Mouse (Mus musculus) liver, postnatal 0 days (tissue): ENCODE results near the gene Rbfox1.

Source experiments
- CTCF ChIP-seq: sonication (generic); IDR thresholded peaks from 2 replicates; pipeline ENCODE4 v1.5.1; 2016; ENCODE audit warnings: antibody characterized with exemption, low read depth
- EP300 ChIP-seq: IDR thresholded peaks from 2 replicates; pipeline ENCODE4 v1.6.1; 2016; ENCODE audit warnings: antibody characterized with exemption, low read depth, mild to moderate bottlenecking

- TF ChIP-seq CTCF (no peak), EP300 (no peak)
These were observed 959.5 kb downstream of the Rbfox1 start for GRCm38 (mm10) chr16:6844659-6845058.
